Mouse (Mus musculus): ENCODE results near the gene Olfr460. TPM values are rescaled to one million over a fixed set of nuclear protein-coding genes. Genes with fewer than 3 reads are reported as not detected.

Gene Olfr460
- polyA plus RNA-seq, 1 experiment, result not detected

DNA sequence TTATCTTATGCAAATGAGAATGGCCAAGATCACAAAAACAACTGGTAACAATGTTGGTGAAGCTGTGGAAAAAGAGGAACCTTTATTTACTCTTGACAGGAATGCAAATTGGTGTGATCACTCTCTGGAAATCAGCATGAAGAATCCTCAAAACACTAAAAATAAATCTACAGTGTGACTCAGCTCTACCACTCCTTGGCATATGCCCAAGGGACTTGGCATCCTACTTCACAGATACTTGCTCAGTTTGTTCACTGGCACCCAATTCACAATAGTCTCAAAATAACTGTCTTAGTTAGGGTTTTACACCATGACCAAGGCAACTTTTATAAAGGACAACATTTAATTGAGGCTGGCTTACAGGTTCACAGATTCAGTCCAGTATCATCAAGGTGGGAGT is 38.1 kb downstream of the Olfr460 start:
- Histone ChIP-seq H3K27ac (ENCODE audit: insufficient read depth, low read depth, low read length) (no peak overlapping the region), H3K4me1 (ENCODE audit: control insufficient read depth, insufficient read depth, low read length) (peaks cover 7% of the 10 kb centered on the region), H3K4me3 (ENCODE audit: insufficient read depth, low read length) (no peak overlapping the region)
- TF ChIP-seq CTCF (IDR thresholded peaks at IDR 0.05; ENCODE audit: low read depth, low read length) (no peak), POLR2A (IDR thresholded peaks at IDR 0.05; ENCODE audit: borderline replicate concordance, low read depth, low read length) (no peak)

DNA sequence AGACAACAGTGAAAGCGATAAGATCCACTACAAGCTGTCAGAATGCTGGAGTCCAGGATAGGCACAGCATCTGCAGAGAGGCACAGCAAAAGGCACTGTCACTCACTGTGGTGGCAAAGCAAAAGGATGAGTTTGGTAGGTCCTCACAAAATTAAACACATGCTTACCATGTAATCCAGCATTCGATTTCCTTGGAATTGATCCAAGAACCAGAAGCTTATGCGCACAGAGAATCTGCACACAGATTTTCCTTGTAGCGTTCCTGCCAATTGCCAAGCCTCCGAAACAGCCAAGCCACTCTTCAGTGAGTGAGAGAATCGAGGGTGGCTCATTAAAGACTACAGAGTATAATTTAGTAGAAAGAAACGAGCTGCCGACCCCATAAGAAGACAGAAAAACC is 41.0 kb downstream of the Olfr460 start:
- TF ChIP-seq CTCF (IDR thresholded peaks at IDR 0.05; ENCODE audit: low read depth, low read length), result no peak
- no peak for TF ChIP-seq POLR2A (IDR thresholded peaks at IDR 0.05; ENCODE audit: borderline replicate concordance, low read depth, low read length)
- no peak overlapping the region for H3K27ac ChIP-seq (ENCODE audit: insufficient read depth, low read depth, low read length)
- peaks cover 9% of the 10 kb centered on the region for H3K4me1 ChIP-seq (ENCODE audit: control insufficient read depth, insufficient read depth, low read length)
- no peak overlapping the region for H3K4me3 ChIP-seq (ENCODE audit: insufficient read depth, low read length)

DNA sequence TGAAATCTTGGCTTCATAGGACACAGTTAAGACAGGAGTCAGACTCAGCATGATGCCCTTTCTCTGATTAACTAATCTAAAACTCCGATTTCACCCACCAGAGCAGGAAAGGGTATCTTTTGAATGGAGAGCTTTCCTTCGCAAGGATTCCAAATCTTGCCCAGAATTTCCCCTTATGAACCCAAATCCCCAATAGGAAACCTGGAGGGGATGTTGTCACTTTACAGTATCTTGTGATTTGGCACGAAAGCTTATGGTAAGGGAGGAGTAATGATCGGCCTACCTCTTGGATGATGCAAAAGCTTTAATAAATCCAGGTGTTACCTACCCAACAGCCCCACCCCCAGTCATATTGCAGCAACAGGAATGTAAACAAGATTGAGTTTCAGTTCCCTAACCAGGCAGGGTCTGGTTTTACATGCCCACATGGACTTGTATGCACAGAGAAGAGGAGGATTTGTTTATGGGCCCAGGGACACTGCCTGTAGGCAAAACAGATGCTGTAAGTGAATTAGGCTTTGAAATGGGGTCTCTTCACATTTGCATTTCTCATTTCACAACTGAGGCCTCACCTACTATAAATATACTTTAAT is 44.1 kb downstream of the Olfr460 start, which contains the start of gene Tas2r138:
Tas2r138 (minus strand) TSS at position 51 of the 593 bp plus-strand sequence.
- Histone ChIP-seq H3K4me1 (ENCODE audit: control insufficient read depth, insufficient read depth, low read length) (peaks cover 5% of the 10 kb centered on the region), H3K4me3 (ENCODE audit: insufficient read depth, low read length) (no peak within 1 kb of the TSS), H3K27ac (ENCODE audit: insufficient read depth, low read depth, low read length) (no peak within 1 kb of the TSS)
- TF ChIP-seq CTCF (IDR thresholded peaks at IDR 0.05; ENCODE audit: low read depth, low read length) (no peak), POLR2A (IDR thresholded peaks at IDR 0.05; ENCODE audit: borderline replicate concordance, low read depth, low read length) (no peak)

DNA sequence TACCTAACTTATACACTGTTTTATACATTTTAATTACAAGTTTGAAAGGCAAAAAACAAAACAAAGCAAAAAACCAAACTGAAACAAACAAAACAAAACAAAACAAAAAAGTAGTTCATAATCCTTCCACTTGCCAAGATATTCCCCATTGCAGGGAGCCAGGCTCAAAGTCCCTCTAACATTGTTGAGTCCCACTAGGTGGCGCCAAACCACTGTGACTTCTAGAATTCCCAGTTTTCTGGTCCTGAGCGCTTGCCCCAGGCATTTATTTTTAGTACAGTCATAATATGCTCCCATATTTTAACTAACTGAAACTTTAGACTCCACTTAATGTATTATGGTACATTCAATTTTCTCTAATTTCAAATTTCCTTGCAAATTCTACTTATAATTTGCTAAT is 48.7 kb downstream of the Olfr460 start:
- Histone ChIP-seq H3K4me1 (ENCODE audit: control insufficient read depth, insufficient read depth, low read length) (peaks cover 3% of the 10 kb centered on the region; the same call in 1 of the 2 replicates), H3K4me3 (ENCODE audit: insufficient read depth, low read length) (no peak overlapping the region), H3K27ac (ENCODE audit: insufficient read depth, low read depth, low read length) (no peak overlapping the region)
- no peak for TF ChIP-seq POLR2A (IDR thresholded peaks at IDR 0.05; ENCODE audit: borderline replicate concordance, low read depth, low read length)
- peak; percentile 74 for TF ChIP-seq CTCF (IDR thresholded peaks at IDR 0.05; ENCODE audit: low read depth, low read length)

Other genes starting within 250 kb of the Olfr460 start
- gene Agk, start 244.3 kb upstream of the Olfr460 start, polyA plus RNA-seq (2012; ENCODE audit: insufficient read depth, insufficient read length, missing spikeins), result 8.1 and 10.1 TPM in 2 replicates
- gene E330009J07Rik, start 133.4 kb upstream of the Olfr460 start, polyA plus RNA-seq (2012; ENCODE audit: insufficient read depth, insufficient read length, missing spikeins), result 3.2 and 3.8 TPM in 2 replicates
- gene Wee2, start 130.4 kb upstream of the Olfr460 start, polyA plus RNA-seq (2012; ENCODE audit: insufficient read depth, insufficient read length, missing spikeins), result not detected in 2 replicates
- 49.8 and 58.1 TPM in 2 replicates for gene Ssbp1, start 98.1 kb upstream of the Olfr460 start, polyA plus RNA-seq (2012; ENCODE audit: insufficient read depth, insufficient read length, missing spikeins)
- gene Tas2r137, start 78.3 kb upstream of the Olfr460 start, polyA plus RNA-seq (2012; ENCODE audit: insufficient read depth, insufficient read length, missing spikeins), result not detected in 2 replicates
- not detected in 2 replicates for gene Tas2r108, start 76.0 kb upstream of the Olfr460 start, polyA plus RNA-seq (2012; ENCODE audit: insufficient read depth, insufficient read length, missing spikeins)
- gene Prss37, start 50.0 kb upstream of the Olfr460 start, polyA plus RNA-seq (2012; ENCODE audit: insufficient read depth, insufficient read length, missing spikeins), result not detected in 2 replicates
- gene Olfr461, start 14.4 kb upstream of the Olfr460 start, polyA plus RNA-seq (2012; ENCODE audit: insufficient read depth, insufficient read length, missing spikeins), result not detected in 2 replicates
- gene Clec5a, start 16.3 kb downstream of the Olfr460 start, polyA plus RNA-seq (2012; ENCODE audit: insufficient read depth, insufficient read length, missing spikeins), result 49.9 and 57.2 TPM in 2 replicates
- not detected in 2 replicates for gene Tas2r138, start 43.8 kb downstream of the Olfr460 start, polyA plus RNA-seq (2012; ENCODE audit: insufficient read depth, insufficient read length, missing spikeins)
- 0.16 and 0.24 TPM in 2 replicates for gene Mgam, start 59.3 kb downstream of the Olfr460 start, polyA plus RNA-seq (2012; ENCODE audit: insufficient read depth, insufficient read length, missing spikeins)

Measured in bone marrow macrophage, adult 2 months (primary cell).